Mouse (Mus musculus) lung, postnatal 0 days (tissue): ENCODE measurements around the gene Trim41.
"Not testable (repeated sequence)": the region's sequence is repeated elsewhere in the genome, so short reads cannot be mapped to it uniquely, and the experiment has no call there.

Experiments used
- CTCF ChIP-seq: IDR thresholded peaks from 2 replicates; pipeline ENCODE4 v1.5.1; 2016; ENCODE audit warnings: antibody characterized with exemption, mild to moderate bottlenecking
- EP300 ChIP-seq: IDR thresholded peaks from 2 replicates; pipeline ENCODE4 v1.6.1; 2016; ENCODE audit warnings: antibody characterized with exemption, mild to moderate bottlenecking, control low read depth

GRCm38 (mm10) chr11:48791894-48792293, 25.3 kb downstream of the Trim41 start:
- TF ChIP-seq CTCF, EP300: not testable (repeated sequence)
